Mouse (Mus musculus) lung, postnatal 0 days (tissue): Measurements from ENCODE around the gene Prl5a1. TPM values are rescaled to one million over a fixed set of nuclear protein-coding genes. Genes with fewer than 3 reads are reported as not detected.

ENCODE experiments used
- ATAC-seq: fragments of 200-750 bp; cut with Nextera tagmentation; 2 replicates; pipeline ENCODE4 v1.8.0; 2017; ENCODE audit warnings: moderate library complexity
- DNase-seq: peaks from one replicate; pipeline ENCODE4 v3.0.0-alpha.2; 2016; ENCODE audit warnings: low spot score
- H3K27ac ChIP-seq: fragments of 300-500 bp; sonication (generic); 2 replicates; pipeline ENCODE4 v1.5.1; 2014; ENCODE audit warnings: antibody characterized with exemption, mild to moderate bottlenecking, low read length, mixed read lengths
- H3K27me3 ChIP-seq: fragments of 300-500 bp; sonication (generic); replicated peaks from 2 replicates; pipeline ENCODE4 v1.6.1; 2014; ENCODE audit warnings: low read length, mixed read lengths; ENCODE audit not compliant: insufficient read depth
- H3K36me3 ChIP-seq: fragments of 300-500 bp; sonication (generic); 2 replicates; pipeline ENCODE4 v1.6.1; 2014; ENCODE audit warnings: low read length, mixed read lengths; ENCODE audit not compliant: insufficient read depth
- H3K4me1 ChIP-seq: fragments of 300-500 bp; sonication (generic); 2 replicates; pipeline ENCODE4 v1.6.1; 2014; ENCODE audit warnings: antibody characterized with exemption, low read depth, low read length, mixed read lengths; ENCODE audit not compliant: insufficient read depth
- H3K4me2 ChIP-seq: fragments of 300-500 bp; sonication (generic); replicated peaks from 2 replicates; pipeline ENCODE4 v1.6.1; 2014; ENCODE audit warnings: low read depth, mild to moderate bottlenecking, low read length, moderate library complexity, mixed read lengths
- H3K4me3 ChIP-seq: fragments of 300-500 bp; sonication (generic); 2 replicates; pipeline ENCODE4 v1.5.1; 2014; ENCODE audit warnings: low read depth, low read length
- H3K9ac ChIP-seq: fragments of 300-500 bp; sonication (generic); replicated peaks from 2 replicates; pipeline ENCODE4 v1.6.1; 2014; ENCODE audit warnings: low read depth, mild to moderate bottlenecking
- H3K9me3 ChIP-seq: fragments of 300-500 bp; sonication (generic); 2 replicates; pipeline ENCODE4 v1.6.1; 2016; ENCODE audit warnings: low read length, mixed read lengths
- CTCF ChIP-seq: IDR thresholded peaks from 2 replicates; pipeline ENCODE4 v1.5.1; 2016; ENCODE audit warnings: antibody characterized with exemption, mild to moderate bottlenecking
- EP300 ChIP-seq: IDR thresholded peaks from 2 replicates; pipeline ENCODE4 v1.6.1; 2016; ENCODE audit warnings: antibody characterized with exemption, mild to moderate bottlenecking, control low read depth
- WGBS: fragments of 180-500 bp; shearing (Covaris S2); extraction: QIAGEN DNeasy Blood & Tissue Kit; methylation state at CpG from one replicate; pipeline ENCODE4 v1.1.7; 2014; 5-methylcytosine and 5-hydroxymethylcytosine counted together
- polyA plus RNA-seq: library from polyadenylated mRNA; unstranded; fragments of >200 nt; fragmentation: Nextera tagmentation; extraction: Ambion mirVana; gene quantifications from 2 replicates; pipeline ENCODE4 v1.2.1, GENCODE M21; 2015

The Prl5a1 gene
- polyA plus RNA-seq: not detected in 2 replicates

- Histone ChIP-seq H3K4me2 (no peak within 1 kb of the TSS), H3K36me3 (no peaks in the 10 kb centered on the region), H3K9ac (no peak within 1 kb of the TSS), H3K9me3 (no peaks in the 10 kb centered on the region), H3K27me3 (no peaks in the 10 kb centered on the region), H3K27ac (no peak within 1 kb of the TSS), H3K4me1 (no peaks in the 10 kb centered on the region), H3K4me3 (no peak within 1 kb of the TSS)
- TF ChIP-seq CTCF: no peak
- TF ChIP-seq EP300: no peak
- WGBS: 78% methylated on average over 6 of the region's 6 CpGs
- DNase-seq: no peak
- no peak for ATAC-seq
These were observed at the start of gene Prl5a1 for GRCm38 (mm10) chr13:28142184-28142583. Gene Prl5a1 (plus strand): TSS chr13:28142484.

DNA sequence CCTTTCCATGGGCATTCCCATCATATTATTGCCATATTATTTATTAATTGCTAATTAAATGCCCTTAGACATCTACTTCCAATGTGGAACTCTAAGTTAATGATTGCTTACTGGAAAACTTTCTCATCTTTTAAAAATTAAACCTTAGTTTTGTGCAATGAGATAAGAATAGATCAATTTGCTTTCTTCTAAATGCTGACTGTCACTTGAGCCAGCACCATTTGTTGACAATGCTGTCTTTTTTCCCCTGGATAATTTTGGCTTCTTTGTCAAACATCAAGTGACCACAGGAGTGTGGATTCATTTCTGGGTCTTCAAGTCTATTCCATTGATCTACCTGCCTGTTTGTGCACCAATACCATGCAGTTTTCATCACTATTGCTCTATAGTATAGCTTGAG is 46.1 kb upstream of the Prl5a1 start:
- H3K4me2 ChIP-seq: no peak overlapping the region
- H3K9me3 ChIP-seq: no peaks in the 10 kb centered on the region
- H3K4me1 ChIP-seq: no peaks in the 10 kb centered on the region
- no peaks in the 10 kb centered on the region for H3K36me3 ChIP-seq
- no peak overlapping the region for H3K4me3 ChIP-seq
- no peaks in the 10 kb centered on the region for H3K27me3 ChIP-seq
- no peak overlapping the region for H3K27ac ChIP-seq
- no peak overlapping the region for H3K9ac ChIP-seq
- no peak for ATAC-seq
- TF ChIP-seq CTCF (no peak), EP300 (no peak)
- DNase-seq: no peak

DNA sequence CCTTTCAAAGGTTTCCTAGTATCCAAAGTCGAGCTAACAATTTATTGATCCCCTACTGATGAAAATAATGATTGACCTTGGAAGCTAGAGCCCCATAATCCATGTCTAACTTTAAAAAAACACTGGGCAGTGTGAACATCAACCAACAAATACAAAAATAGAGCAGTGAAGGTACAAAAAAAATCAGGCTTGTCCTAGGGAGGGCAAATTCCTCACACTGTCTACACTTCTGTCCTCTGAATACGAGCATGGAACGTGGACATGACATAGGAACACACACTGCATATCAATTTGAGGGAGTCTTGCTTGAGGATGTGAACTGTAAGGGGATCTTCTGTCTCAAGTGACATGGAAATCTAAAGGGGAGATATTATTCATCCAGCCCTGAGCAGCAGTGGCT is 33.7 kb upstream of the Prl5a1 start:
- Histone ChIP-seq H3K9me3 (no peaks in the 10 kb centered on the region), H3K4me1 (no peaks in the 10 kb centered on the region), H3K9ac (no peak overlapping the region), H3K4me3 (no peak overlapping the region), H3K27me3 (no peaks in the 10 kb centered on the region), H3K36me3 (no peaks in the 10 kb centered on the region), H3K4me2 (no peak overlapping the region), H3K27ac (no peak overlapping the region)
- no peak for ATAC-seq
- DNase-seq: no peak
- no peak for TF ChIP-seq CTCF
- no peak for TF ChIP-seq EP300
- WGBS: 78% methylated on average over 3 of the region's 3 CpGs

GRCm38 (mm10) chr13:28132781-28133180 is 9.5 kb upstream of the Prl5a1 start:
- no peak for DNase-seq
- Histone ChIP-seq H3K4me1 (no peaks in the 10 kb centered on the region), H3K4me3 (no peak overlapping the region), H3K4me2 (no peak overlapping the region), H3K36me3 (no peaks in the 10 kb centered on the region), H3K27ac (no peak overlapping the region), H3K9ac (no peak overlapping the region), H3K9me3 (no peaks in the 10 kb centered on the region), H3K27me3 (no peaks in the 10 kb centered on the region)
- TF ChIP-seq CTCF (no peak), EP300 (no peak)
- no peak for ATAC-seq
- WGBS: 56% methylated on average over 2 of the region's 2 CpGs

GRCm38 (mm10) chr13:28135790-28136189 is 6.5 kb upstream of the Prl5a1 start:
- H3K27me3 ChIP-seq: no peaks in the 10 kb centered on the region
- no peaks in the 10 kb centered on the region for H3K9me3 ChIP-seq
- H3K9ac ChIP-seq: no peak overlapping the region
- H3K4me3 ChIP-seq: no peak overlapping the region
- H3K27ac ChIP-seq: no peak overlapping the region
- H3K4me1 ChIP-seq: no peaks in the 10 kb centered on the region
- no peak for TF ChIP-seq CTCF
- no peak for TF ChIP-seq EP300
- no peaks in the 10 kb centered on the region for H3K36me3 ChIP-seq
- ATAC-seq: no peak
- no peak for DNase-seq
- H3K4me2 ChIP-seq: no peak overlapping the region

Other genes with a start within 250 kb of the Prl5a1 start
- not detected in 2 replicates for gene Prl4a1, start 126.3 kb upstream of the Prl5a1 start, polyA plus RNA-seq
- 3.4 and 4.0 TPM in 2 replicates for gene Gm11361, start 115.0 kb downstream of the Prl5a1 start, polyA plus RNA-seq